Mouse (Mus musculus): ENCODE data around the gene Timp4.

- TF ChIP-seq POLR2A (IDR thresholded peaks at IDR 0.05; ENCODE audit: low read depth, low read length) (no peak), CTCF (IDR thresholded peaks at IDR 0.05; ENCODE audit: borderline replicate concordance, insufficient read depth, low read length) (no peak)
Measured at GRCm38 (mm10) chr6:115225519-115225918, 26.5 kb downstream of the Timp4 start.
